Comparison of ENCODE assay signal across 40 mouse cellular contexts in genomic region chr11:61737290-61737689, GRCm38 (mm10). TPM values are rescaled to one million over a fixed set of nuclear protein-coding genes. Genes with fewer than 3 reads are reported as not detected.
"Had no signal": no experiment of that assay in that cellular context is flagged by ENCODE, and none has a peak within 500 bp of the region (broad histone marks: within the 10 kb centered on the region; RNA-seq: fewer than 3 reads in every experiment).

No protein-coding gene starts in this region.

- H3K4me3 ChIP-seq: heart, embryonic 10.5 days; heart, embryonic 12.5 days; heart, embryonic 13.5 days; heart, embryonic 15.5 days; hindbrain, embryonic 10.5 days; hindbrain, embryonic 12.5 days; hindbrain, embryonic 13.5 days; hindbrain, embryonic 15.5 days; intestine, embryonic 15.5 days; kidney, embryonic 15.5 days; layer of hippocampus, adult 2 months; left cerebral cortex, adult 2 months had no signal

- DNase-seq: heart, postnatal 10 days; heart, postnatal 36 days; heart, postnatal 4 days; kidney, adult 11 months; kidney, adult 18-20 months; kidney, adult 2 months; kidney, adult 8-10 months; kidney, adult 9 months; kidney, postnatal 10 days; kidney, postnatal 14 days; kidney, postnatal 25 days; kidney, postnatal 36 days; kidney, postnatal 4 days; layer of hippocampus, adult 9-11 months; layer of hippocampus, postnatal 36 days had no signal

- H3K4me1 ChIP-seq: heart, embryonic 10.5 days; heart, embryonic 12.5 days; heart, embryonic 13.5 days; heart, embryonic 15.5 days; hindbrain, embryonic 10.5 days; hindbrain, embryonic 12.5 days; hindbrain, embryonic 13.5 days; hindbrain, embryonic 15.5 days; intestine, embryonic 15.5 days; kidney, embryonic 15.5 days had no signal

- H3K9ac ChIP-seq: heart, embryonic 12.5 days; heart, embryonic 13.5 days; heart, embryonic 15.5 days; hindbrain, embryonic 12.5 days; hindbrain, embryonic 13.5 days; hindbrain, embryonic 14.5 days; hindbrain, embryonic 15.5 days; intestine, embryonic 15.5 days; kidney, embryonic 15.5 days had no signal

- H3K27me3 ChIP-seq: heart, embryonic 12.5 days; heart, embryonic 13.5 days; heart, embryonic 15.5 days; hindbrain, embryonic 12.5 days; hindbrain, embryonic 13.5 days; hindbrain, embryonic 15.5 days; intestine, embryonic 15.5 days; kidney, embryonic 15.5 days had no signal

- H3K9me3 ChIP-seq: heart, embryonic 10.5 days; heart, embryonic 12.5 days; heart, embryonic 13.5 days; heart, embryonic 15.5 days; hindbrain, embryonic 10.5 days; hindbrain, embryonic 12.5 days; hindbrain, embryonic 13.5 days; hindbrain, embryonic 15.5 days; intestine, embryonic 15.5 days; kidney, embryonic 15.5 days had no signal

- H3K27ac ChIP-seq: heart, embryonic 10.5 days; heart, embryonic 13.5 days; heart, embryonic 15.5 days; hindbrain, embryonic 10.5 days; hindbrain, embryonic 12.5 days; hindbrain, embryonic 13.5 days; hindbrain, embryonic 14.5 days; hindbrain, embryonic 15.5 days; hindbrain, postnatal 0 days; intestine, embryonic 15.5 days; kidney, embryonic 15.5 days; kidney, postnatal 0 days; layer of hippocampus, adult 2 months; left cerebral cortex, adult 2 months had no signal

RNA-seq across cellular contexts. Expression of gene Slc5a10, which starts 16.7 kb away (rescaled TPM):
- total RNA-seq: heart, postnatal 10 days; heart, postnatal 25 days; heart, postnatal 36 days; heart, postnatal 4 days; hematopoietic stem cell, adult 5-6 weeks; left cerebral cortex, adult 2 months had no signal
- polyA plus RNA-seq: heart, embryonic 10.5 days; heart, embryonic 11.5 days; heart, embryonic 12.5 days; heart, embryonic 14.5 days; heart, embryonic 15.5 days; heart, postnatal 0 days; hindbrain, embryonic 10.5 days; hindbrain, embryonic 12.5 days; hindbrain, embryonic 13.5 days; hindbrain, embryonic 14.5 days; hindbrain, embryonic 15.5 days; hindbrain, embryonic 16.5 days; intestine, embryonic 14.5 days; large intestine, adult 2 months had no signal

RNA-seq across cellular contexts. Expression of gene Fam83g, which starts 53.4 kb away (rescaled TPM):
- total RNA-seq: layer of hippocampus, adult 2 months; layer of hippocampus, postnatal 10 days; layer of hippocampus, postnatal 25 days; layer of hippocampus, postnatal 36 days had no signal
